Mouse (Mus musculus): ENCODE measurements at regions not wholly inside any gene's neighbourhood (a gene's known extent, or its start where the extent isn't known, plus 50 kb on each side); places are given as distances from the start of the nearest gene placed in this dataset.

GRCm38 (mm10) chr4:127619870-127620269 lies 261.9 kb upstream of the Gjb5 start:
- no peak for DNase-seq

- DNase-seq = peak; percentile 23
Measured at GRCm38 (mm10) chr4:127612761-127613160, 254.8 kb upstream of the Gjb5 start.

GRCm38 (mm10) chr4:127600919-127601318 lies 242.9 kb upstream of the Gjb5 start:
- DNase-seq = peak; percentile 30

DNA sequence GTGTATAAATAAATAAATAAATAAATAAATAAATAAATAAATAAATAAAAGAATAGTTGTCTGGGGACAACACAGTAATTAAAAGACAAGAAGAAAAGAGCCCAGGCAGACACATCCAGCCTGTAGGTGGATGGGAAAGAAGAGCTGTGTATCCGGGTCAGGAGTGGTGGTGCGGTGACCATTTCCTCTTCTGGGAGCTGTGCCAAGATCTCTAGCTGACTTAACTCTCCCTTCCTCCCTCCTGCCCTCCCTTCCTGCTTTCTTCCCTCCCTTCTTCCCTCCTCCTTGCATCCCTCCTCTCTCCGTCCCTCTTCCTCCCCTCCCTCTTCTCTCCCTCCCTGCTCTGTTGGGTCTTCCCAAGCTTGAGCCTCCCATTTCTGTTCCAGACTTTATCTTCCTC lies 240.6 kb upstream of the Gjb5 start:
- no peak for DNase-seq

DNA sequence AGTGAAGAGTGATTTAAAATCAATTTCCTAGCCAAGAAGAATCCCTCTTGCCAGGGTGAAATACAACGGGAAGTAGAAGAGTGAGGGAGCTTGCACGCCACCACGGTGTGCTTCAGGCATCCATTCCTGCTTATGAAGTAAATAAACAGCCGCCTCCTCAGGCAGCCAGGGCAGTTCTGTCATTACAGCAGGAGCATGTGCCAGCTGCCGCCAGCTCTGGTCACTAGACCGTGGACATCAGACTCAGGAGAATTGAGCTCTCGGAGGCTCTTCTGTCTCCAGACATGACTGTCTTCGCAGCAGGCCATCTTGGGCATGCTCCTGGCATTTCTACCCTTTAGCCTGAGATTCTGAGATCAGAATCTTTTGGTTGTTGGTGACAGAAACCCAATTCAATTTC lies 236.1 kb upstream of the Gjb5 start:
- DNase-seq = no peak

GRCm38 (mm10) chr4:127591540-127591939 lies 233.6 kb upstream of the Gjb5 start:
- no peak for DNase-seq

DNA sequence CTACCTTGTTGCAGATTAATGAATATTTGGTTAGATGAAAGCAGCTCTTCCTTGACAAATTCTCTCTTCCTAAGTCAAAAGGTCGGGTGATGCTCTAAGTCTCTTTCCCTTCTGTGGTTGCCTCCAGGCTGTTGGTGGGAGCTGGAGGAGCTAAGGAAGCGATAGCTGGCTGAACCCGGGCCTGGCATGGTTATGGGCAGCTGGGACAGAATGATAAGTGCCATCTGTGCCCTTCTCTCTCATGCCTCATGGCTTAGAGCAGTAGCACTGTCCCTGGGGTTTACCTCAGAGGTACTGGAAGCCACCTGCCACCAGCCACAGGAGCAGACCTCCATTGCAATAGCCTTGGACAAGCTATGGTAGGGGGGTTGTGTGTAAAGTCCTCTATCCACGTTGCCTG lies 228.8 kb upstream of the Gjb5 start:
- no peak for DNase-seq

DNA sequence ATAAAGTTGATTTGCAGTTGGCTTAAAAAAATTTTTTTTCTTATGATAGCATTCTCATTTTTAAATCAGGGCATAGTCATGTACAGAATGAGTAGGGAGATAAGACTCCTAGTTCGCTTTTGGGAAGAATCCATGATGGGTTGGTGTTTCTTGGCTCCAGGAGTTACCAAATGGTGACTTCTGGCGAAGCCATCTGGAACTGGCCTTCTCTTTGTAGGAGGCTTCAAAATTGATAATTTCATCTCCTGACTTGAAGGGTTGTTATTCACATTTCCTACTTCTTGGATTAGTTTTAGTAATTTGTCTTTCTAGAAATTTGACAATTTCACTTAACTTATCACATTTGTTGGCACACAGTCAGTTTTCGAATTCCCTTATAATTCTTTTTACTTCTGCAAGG lies 218.5 kb upstream of the Gjb5 start:
- DNase-seq = no peak

DNA sequence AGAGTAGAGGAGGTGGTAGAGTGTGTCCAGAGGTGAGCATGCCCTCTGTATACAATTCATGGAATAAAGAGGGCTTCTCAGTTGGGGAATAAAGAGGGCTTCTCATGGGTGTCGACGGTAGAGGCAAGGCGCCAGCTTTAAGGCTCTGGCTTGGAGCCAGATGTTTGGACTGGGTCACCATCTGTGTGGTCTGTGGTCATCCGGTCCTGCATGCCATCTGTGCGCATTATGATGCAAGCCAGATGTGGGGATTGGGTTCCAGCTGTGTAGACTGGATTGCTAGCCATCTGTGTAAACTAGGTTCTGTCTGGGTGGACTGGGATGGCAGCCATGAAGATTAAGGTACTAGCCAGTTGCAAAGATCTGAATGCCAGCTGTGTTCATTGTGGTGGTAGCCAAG lies 204.6 kb upstream of the Gjb5 start:
- no peak for DNase-seq

DNA sequence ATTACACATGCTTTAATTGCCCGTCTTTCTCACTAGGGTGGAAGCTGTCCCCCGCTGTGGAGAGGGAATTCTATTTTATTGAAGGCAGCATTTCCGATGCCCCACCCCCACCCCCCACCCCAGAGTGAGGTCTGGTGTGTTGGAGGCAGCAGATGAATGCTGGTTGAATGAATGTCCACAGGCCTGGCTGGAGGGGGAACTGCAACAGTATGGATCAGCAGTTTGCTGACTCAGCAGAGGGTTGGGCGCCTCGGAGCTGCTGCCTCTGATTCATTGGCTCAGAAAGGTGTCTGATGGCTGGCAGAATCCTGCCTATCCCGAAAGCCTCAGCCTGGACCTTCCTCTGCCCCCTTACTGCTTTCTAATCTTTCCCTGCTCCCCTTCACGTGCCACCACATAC lies 200.6 kb upstream of the Gjb5 start:
- no peak for DNase-seq

DNA sequence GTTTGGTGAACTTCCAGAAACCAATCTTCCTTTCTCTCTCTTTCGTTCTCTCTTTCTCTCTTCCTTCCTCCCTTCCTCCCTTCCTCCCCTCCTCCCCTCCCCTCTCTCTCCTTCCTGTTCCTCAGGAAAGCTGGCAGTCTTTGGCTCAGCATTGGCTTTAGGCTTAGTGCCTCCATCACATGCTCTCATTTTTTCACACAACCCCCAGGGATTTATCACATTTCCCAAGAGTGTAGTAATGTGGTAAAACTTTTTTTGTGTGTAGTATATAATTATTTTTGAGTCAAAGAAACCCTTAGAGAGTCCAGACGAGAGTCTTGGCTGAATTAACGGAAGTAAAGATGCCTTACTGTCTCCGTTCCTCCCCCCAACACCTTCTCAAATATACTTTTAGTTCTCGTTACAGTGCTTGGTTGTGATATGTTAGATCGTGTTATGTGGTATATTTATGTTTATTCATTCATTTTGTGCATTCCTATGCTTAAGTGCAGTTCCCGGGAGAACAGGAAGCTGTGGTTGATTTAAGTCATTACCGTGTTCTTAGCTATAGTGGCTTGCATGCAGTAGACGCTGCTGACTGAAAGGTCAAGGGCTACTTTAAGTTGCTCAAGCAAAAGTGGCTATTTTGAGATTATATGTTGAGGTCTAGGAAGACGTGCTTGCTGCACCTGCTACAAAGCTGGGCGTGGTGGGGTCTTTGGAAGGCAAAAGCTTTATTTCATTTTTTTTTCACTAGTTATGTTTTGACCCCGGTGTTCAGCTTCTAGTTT lies 194.7 kb upstream of the Gjb5 start:
- DNase-seq = no peak

- no peak for DNase-seq
Measured at GRCm38 (mm10) chr4:127549581-127549980, 191.6 kb upstream of the Gjb5 start.

DNA sequence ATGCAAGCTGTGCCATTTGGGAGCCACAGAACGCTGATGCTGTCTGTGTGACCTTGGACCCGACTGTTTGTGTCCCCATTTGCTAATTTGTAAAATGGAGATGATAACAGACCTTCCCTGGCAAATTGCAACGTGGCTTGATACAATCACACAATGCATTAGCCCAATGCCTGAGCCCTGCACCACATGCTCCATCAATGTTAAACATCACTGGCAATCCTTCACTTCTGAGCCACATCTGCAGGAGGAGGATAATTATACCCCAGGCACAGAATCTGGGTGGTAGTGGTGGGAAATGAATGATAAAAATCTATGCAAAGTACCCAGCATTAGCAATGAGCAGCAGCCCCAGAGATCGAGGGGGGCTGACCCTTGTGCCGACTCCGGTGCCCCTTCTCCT lies 191.0 kb upstream of the Gjb5 start:
- no peak for DNase-seq

DNA sequence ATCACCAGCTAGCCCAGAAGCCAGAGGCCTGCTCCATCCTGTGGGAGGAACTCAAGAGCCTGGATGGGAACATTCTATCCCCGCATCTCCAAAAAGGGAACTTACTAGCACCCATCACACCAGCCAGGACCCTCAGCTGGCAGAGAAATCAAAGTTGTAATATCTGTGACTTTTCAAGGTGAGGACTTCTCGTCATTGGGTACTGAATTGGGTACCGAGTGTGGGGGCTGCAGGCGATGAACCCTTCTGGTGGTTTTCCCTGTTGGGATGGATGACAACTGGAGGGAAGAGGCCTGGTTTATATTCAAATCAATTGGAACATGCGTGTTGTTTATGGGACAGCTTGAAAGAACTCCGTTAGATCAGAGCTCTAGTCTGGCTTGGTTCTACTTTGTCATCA lies 187.1 kb upstream of the Gjb5 start:
- DNase-seq = no peak

GRCm38 (mm10) chr4:127543276-127543675 lies 185.3 kb upstream of the Gjb5 start:
- DNase-seq = no peak

DNA sequence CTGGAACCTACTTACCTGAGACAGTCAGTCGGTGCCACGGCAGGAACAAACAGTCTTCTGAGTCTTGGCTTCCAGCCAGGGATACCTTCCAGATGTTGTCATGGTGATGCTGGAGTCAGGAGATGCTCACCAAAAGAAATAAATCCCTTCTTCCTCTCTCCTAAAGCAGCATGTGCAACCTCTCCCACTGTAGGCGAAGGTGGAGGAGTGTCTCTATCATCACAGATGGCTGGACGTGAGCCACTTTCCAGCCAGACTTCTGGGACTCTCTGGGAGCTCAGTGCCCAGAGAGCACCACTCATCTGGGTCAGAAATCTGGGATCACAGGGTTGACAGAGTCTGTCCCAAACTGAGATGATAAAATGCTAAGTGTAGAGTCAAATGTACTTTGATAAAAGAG lies 184.8 kb upstream of the Gjb5 start:
- no peak for DNase-seq

- peak; percentile 58 for DNase-seq
Measured at GRCm38 (mm10) chr4:127536952-127537351, 179.0 kb upstream of the Gjb5 start.

GRCm38 (mm10) chr4:127535630-127536029 lies 177.6 kb upstream of the Gjb5 start:
- no peak for DNase-seq

DNA sequence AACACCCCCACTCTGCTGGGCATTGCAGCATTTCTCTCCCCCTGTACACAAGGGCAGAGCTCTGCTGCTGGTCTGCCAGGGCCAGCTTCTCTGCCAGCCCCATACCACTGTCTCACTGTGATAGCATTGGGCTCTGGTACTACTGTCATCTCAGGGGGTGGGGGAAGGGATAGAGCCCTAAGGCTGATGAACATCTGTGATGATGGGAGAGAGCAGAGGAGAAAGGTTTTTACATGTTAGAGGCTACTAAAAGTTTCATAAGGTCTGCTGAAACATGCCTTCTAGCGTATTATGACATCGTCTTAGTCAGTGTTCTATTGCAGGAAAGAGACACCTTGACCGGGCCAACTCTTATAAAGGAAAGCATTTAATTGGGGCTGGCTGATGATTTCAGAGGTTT lies 176.4 kb upstream of the Gjb5 start:
- no peak for DNase-seq

GRCm38 (mm10) chr4:127533726-127534125 lies 175.7 kb upstream of the Gjb5 start:
- DNase-seq = no peak

DNA sequence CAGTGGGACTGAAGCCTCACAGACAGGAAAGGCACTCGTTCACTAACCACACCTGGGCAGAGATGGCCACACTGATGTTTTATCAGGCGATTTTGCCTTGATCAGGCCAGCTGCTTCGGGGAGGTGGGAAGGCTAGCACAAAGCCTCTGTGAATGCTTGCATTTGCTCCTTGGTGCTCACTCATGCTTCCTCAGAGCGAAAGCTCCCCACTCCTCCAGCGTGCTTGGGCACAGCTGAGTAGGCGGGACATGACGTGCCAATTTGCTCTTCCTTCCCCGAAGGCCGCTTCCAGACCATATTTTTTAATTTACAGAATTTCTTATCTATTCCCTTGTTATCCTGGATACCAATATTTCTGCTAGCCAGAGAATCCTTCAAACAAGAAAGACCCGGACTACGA lies 172.8 kb upstream of the Gjb5 start:
- DNase-seq = no peak

GRCm38 (mm10) chr4:127522151-127522550 lies 164.2 kb upstream of the Gjb5 start:
- DNase-seq = no peak

DNA sequence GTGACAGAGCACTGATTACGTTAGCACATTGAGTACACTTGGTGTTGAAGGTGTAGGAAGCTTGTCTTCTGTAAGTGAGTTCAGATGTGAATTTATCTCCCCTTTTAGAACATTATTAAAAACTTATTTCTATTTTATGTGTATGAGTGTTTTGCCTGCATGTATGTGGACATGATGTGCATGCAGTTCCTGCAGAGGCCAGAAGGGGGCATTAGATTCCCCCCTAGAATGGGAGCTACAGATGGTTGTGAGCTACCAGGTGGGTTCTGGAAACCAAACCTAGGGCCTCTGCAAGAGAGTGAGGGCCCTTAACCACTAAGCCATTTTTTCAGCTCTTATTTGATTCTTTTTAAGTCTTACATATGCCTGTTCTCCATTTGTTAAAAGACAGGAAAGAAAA lies 160.0 kb upstream of the Gjb5 start:
- no peak for DNase-seq

DNA sequence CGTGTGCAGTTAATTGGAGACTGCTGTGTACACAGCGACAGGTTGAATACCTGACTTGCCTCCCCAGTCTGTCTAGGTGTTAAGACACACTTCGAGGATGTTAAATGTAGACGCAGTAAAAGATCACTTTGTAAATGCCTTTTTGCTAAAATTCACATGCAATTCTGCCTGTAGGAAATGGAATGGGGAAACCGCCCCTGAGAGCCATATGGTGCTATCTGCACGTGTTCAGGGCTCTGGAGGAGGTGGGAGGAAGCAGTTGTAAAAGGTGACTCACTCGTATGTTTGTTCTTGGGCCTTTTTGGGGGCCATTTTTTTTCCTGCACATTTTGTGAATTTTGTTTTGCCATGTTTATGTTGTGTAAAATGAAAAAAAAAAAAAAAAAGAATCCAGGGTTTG lies 159.6 kb upstream of the Gjb5 start:
- no peak for DNase-seq

DNA sequence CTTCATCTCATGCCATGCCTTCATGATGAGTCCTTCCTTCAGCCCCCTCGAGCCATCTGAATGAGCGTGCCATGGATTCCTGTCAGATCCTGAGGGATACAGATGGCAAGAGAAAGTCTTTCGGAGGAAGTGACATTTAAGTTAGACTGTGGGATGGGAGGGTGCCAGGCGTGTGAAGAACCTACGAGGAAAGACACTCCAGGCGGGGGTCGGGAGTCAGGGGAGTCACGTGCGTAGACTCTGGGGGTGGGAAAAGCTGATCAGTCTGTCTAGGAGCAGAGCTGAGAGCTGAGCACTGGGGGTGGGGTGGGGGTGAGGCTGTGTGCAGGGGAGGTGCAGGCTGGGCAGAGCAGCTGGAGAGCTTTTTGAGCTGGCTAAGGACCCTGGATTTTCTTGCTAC lies 152.0 kb upstream of the Gjb5 start:
- peak; percentile 54 for DNase-seq
